Mouse (Mus musculus): ENCODE results near the gene Corin. TPM values are rescaled to one million over a fixed set of nuclear protein-coding genes. Genes with fewer than 3 reads are reported as not detected.

Corin gene
- polyA plus RNA-seq, 1 experiment = 0.14 TPM

Other genes starting within 250 kb of the Corin start
- gene Nfxl1, start 55.2 kb upstream of the Corin start, polyA plus RNA-seq (2012; rRNA removed) = 11.9 and 12.3 TPM in 2 replicates
- 4.3 and 4.5 TPM in 2 replicates for gene Zar1, start 76.8 kb upstream of the Corin start, polyA plus RNA-seq (2012; rRNA removed)
- 0.21 and 0.34 TPM in 2 replicates for gene Gm5868, start 83.1 kb upstream of the Corin start, polyA plus RNA-seq (2012; rRNA removed)
- not detected in 2 replicates for gene Cnga1, start 139.8 kb upstream of the Corin start, polyA plus RNA-seq (2012; rRNA removed)
- gene Nipal1, start 143.3 kb upstream of the Corin start, polyA plus RNA-seq (2012; rRNA removed) = 0.02 and 0.13 TPM in 2 replicates
- gene Txk, start 248.3 kb upstream of the Corin start, polyA plus RNA-seq (2012; rRNA removed) = 0.34 and 0.40 TPM in 2 replicates